Mouse (Mus musculus): ENCODE measurements around the gene Neu3. TPM values are rescaled to one million over a fixed set of nuclear protein-coding genes. Genes with fewer than 3 reads are reported as not detected.

Gene Neu3
- polyA plus RNA-seq, 1 experiment from 2014 or later, result 1.2 TPM

- Histone ChIP-seq H3K9me3 (ENCODE audit: control insufficient read depth, low read length) (no peaks in the 10 kb centered on the region), H3K4me2 (ENCODE audit: low read depth, low read length, severe bottlenecking) (no peak overlapping the region), H3K4me1 (replicated peaks; ENCODE audit: control insufficient read depth, insufficient read depth, low read length) (no peaks in the 10 kb centered on the region), H3K36me3 (ENCODE audit: control insufficient read depth, insufficient read depth, low read length) (no peaks in the 10 kb centered on the region), H3K27ac (ENCODE audit: low read depth, low read length) (no peak overlapping the region), H3K27me3 (ENCODE audit: control insufficient read depth, insufficient read depth, low read length) (no peaks in the 10 kb centered on the region), H3K4me3 (ENCODE audit: low read depth, low read length) (no peak overlapping the region), H3K9ac (ENCODE audit: low read length) (no peak overlapping the region)
- DNase-seq (ENCODE audit: low spot score) (no peak), ATAC-seq (replicated peaks; ENCODE audit: low FRiP score) (no peak)
- 89% methylated on average over 5 of the region's 5 CpGs for WGBS
These were observed 46.8 kb downstream of the Neu3 start for GRCm38 (mm10) chr7:99781385-99781784.

DNA sequence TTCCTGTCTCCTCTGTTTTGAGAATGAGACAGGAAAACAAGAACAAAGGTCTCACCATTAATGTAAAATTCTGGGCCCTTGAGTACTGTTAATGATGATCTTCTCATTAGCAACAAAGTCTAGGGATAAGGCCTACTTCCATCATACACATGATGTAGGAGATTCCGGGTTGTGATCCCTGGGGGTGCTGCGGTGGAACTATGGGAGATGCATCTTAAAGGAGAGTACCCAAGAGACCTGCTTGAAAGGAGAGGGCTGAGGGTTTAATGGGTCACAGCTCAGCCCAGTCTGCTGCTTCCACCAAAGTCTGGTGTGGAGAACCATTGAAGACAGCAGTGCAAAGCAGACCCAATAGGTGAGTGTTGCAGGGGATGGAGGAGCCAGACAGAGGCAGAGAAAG lies 65.0 kb downstream of the Neu3 start, which contains the start of gene Olfr521:
TSS of gene Olfr521 (plus strand) at position 301 of the 400 bp plus-strand sequence.
- no peaks in the 10 kb centered on the region for H3K27me3 ChIP-seq (ENCODE audit: control insufficient read depth, insufficient read depth, low read length)
- DNase-seq (ENCODE audit: low spot score) (no peak), ATAC-seq (replicated peaks; ENCODE audit: low FRiP score) (no peak)
- peaks cover 8% of the 10 kb centered on the region; the same call in 1 of the 2 replicates for H3K9me3 ChIP-seq (ENCODE audit: control insufficient read depth, low read length)
- H3K4me1 ChIP-seq (replicated peaks; ENCODE audit: control insufficient read depth, insufficient read depth, low read length), result no peaks in the 10 kb centered on the region
- no peak within 1 kb of the TSS for H3K4me2 ChIP-seq (ENCODE audit: low read depth, low read length, severe bottlenecking)
- no peak within 1 kb of the TSS for H3K4me3 ChIP-seq (ENCODE audit: low read depth, low read length)
- no peak within 1 kb of the TSS for H3K9ac ChIP-seq (ENCODE audit: low read length)
- H3K27ac ChIP-seq (ENCODE audit: low read depth, low read length), result no peak within 1 kb of the TSS
- no peaks in the 10 kb centered on the region for H3K36me3 ChIP-seq (ENCODE audit: control insufficient read depth, insufficient read depth, low read length)
- WGBS, result 91% methylated on average over 2 of the region's 2 CpGs

Other genes with a start within 250 kb of the Neu3 start
- 0.20 and 0.29 TPM in 2 replicates for gene Tpbgl, start 201.3 kb downstream of the Neu3 start, polyA plus RNA-seq (2014; fragmentation: Nextera tagmentation; extraction: Ambion mirVana)
- 2.2 and 2.4 TPM in 2 replicates for gene Slco2b1, start 117.1 kb downstream of the Neu3 start, polyA plus RNA-seq (2014; fragmentation: Nextera tagmentation; extraction: Ambion mirVana)
- not detected in 2 replicates for gene Olfr520, start 98.1 kb downstream of the Neu3 start, polyA plus RNA-seq (2014; fragmentation: Nextera tagmentation; extraction: Ambion mirVana)
- not detected in 2 replicates for gene Olfr521, start 64.9 kb downstream of the Neu3 start, polyA plus RNA-seq (2014; fragmentation: Nextera tagmentation; extraction: Ambion mirVana)
- 0.56 and 0.61 TPM in 2 replicates for gene Xrra1, start 30.7 kb upstream of the Neu3 start, polyA plus RNA-seq (2014; fragmentation: Nextera tagmentation; extraction: Ambion mirVana)
- gene Spcs2, start 35.0 kb upstream of the Neu3 start, polyA plus RNA-seq (2014; fragmentation: Nextera tagmentation; extraction: Ambion mirVana), result 332 and 344 TPM in 2 replicates
- gene Rnf169, start 152.0 kb upstream of the Neu3 start, polyA plus RNA-seq (2014; fragmentation: Nextera tagmentation; extraction: Ambion mirVana), result 7.8 and 7.9 TPM in 2 replicates
- gene Chrdl2, start 177.8 kb upstream of the Neu3 start, polyA plus RNA-seq (2014; fragmentation: Nextera tagmentation; extraction: Ambion mirVana), result 0.25 and 0.47 TPM in 2 replicates

Data from forebrain, embryonic 11.5 days (tissue).